Mouse (Mus musculus): ENCODE results near the gene Arhgef15. TPM values are rescaled to one million over a fixed set of nuclear protein-coding genes. Genes with fewer than 3 reads are reported as not detected.
A peak's percentile ranks its signal among the peaks of the same experiment; 100 is the strongest.
"Not testable (repeated sequence)": the region's sequence is repeated elsewhere in the genome, so short reads cannot be mapped to it uniquely, and the experiment has no call there.

Gene Arhgef15
- polyA plus RNA-seq (2017; shearing (Covaris generic)) = under 1 TPM; 0.10 to 0.28 TPM

DNA sequence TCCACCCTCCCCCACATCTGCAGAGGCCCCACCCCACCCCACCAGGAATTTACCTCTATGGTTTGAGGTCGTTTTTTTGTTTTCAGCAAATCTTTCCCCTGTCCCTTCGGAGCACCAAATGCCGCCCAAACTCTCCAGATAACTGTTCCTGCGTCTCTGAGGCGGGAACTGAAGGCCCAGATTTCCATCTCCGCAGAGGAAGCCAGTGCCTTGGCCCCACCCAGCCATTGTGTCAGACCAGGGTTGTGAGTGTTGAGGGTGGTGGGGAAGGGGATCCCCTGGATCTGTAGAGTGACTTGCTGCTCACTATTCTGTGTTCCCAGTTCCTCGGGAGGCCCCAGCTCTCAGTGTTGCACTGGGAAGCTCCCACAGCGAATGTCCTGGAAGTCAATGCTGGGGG, at the start of gene Arhgef15:
Arhgef15 (minus strand) TSS at position 173 of the 400 bp plus-strand sequence.
- ATAC-seq = no peak

GRCm38 (mm10) chr11:69006575-69006974, 49.3 kb upstream of the Arhgef15 start:
- not testable (repeated sequence) for ATAC-seq

DNA sequence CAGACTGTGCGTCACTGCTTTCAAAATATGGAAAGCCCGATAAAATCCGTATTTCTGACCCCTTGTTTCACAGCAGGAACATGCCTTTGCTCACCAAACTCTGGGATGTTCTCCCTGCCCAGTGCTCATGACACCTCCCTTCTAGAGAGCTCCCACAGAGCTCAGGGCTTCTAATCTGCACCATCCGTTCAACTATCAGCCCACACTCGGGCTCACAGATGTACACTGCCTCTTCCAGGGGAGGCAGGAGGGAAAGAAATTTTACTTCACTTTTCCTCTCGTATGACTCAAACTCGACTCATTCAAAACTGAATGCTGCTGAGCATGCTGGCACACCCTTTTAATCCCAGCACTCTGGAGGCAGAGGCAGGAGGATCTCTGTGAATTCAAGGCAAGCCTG, 47.9 kb upstream of the Arhgef15 start:
- ATAC-seq = no peak

GRCm38 (mm10) chr11:69003592-69003991, 46.3 kb upstream of the Arhgef15 start:
- no peak for ATAC-seq

DNA sequence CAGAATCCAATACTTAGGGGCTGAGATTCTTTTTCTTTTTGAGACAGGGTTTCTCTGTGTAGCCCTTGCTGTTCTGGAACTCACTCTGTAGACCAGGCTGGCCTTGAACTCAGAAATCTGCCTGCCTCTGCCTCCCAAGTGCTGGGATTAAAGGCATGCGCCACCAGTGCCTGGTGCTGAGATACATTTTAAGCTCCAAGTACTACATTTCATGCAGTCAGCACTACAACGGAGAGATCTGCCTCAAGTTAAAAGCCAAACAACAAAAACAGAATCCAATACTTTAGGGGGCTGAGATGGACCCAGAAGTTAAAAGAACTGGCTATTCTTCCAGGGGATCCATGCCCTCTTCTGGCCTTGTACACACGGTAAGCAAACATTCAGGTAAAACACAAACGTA, 45.5 kb upstream of the Arhgef15 start:
- ATAC-seq = not testable (repeated sequence)

- no peak for ATAC-seq
Observed at GRCm38 (mm10) chr11:68997080-68997479, 39.8 kb upstream of the Arhgef15 start.

GRCm38 (mm10) chr11:68994377-68994776, 37.1 kb upstream of the Arhgef15 start:
- ATAC-seq = no peak

GRCm38 (mm10) chr11:68993122-68993521, 35.8 kb upstream of the Arhgef15 start:
- ATAC-seq = no peak

GRCm38 (mm10) chr11:68988341-68988740, 31.1 kb upstream of the Arhgef15 start:
- ATAC-seq = no peak

GRCm38 (mm10) chr11:68987365-68987882, 30.1 kb upstream of the Arhgef15 start:
- no peak for ATAC-seq

- ATAC-seq = no peak
Observed at GRCm38 (mm10) chr11:68982639-68983369, 25.5 kb upstream of the Arhgef15 start.

DNA sequence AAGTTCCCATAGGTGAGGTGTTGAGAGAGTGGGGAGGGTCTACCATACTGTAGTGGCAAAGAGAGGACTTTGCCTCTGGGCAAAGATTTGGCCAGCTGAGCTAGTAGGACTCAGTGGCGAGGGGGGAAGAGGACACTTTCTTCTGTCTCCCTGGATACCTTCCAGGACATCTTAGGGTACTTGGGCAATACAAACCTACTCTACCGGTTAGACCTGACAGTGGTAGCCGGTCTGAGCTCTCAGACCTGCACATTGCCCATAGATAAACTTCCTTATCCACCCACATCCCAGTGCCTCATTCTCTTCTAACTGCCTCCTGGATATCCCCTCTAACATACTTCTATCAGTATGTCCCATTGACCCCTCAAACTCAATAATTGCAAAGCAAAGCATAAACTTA, 23.6 kb upstream of the Arhgef15 start:
- ATAC-seq = no peak

GRCm38 (mm10) chr11:68979320-68979733, 22.0 kb upstream of the Arhgef15 start:
- no peak for ATAC-seq

GRCm38 (mm10) chr11:68975601-68976000, 18.3 kb upstream of the Arhgef15 start:
- ATAC-seq = no peak

GRCm38 (mm10) chr11:68975085-68975484, 17.8 kb upstream of the Arhgef15 start, which contains the start of gene Rangrf:
Gene Rangrf (minus strand): TSS chr11:68975185.
- no peak for ATAC-seq

DNA sequence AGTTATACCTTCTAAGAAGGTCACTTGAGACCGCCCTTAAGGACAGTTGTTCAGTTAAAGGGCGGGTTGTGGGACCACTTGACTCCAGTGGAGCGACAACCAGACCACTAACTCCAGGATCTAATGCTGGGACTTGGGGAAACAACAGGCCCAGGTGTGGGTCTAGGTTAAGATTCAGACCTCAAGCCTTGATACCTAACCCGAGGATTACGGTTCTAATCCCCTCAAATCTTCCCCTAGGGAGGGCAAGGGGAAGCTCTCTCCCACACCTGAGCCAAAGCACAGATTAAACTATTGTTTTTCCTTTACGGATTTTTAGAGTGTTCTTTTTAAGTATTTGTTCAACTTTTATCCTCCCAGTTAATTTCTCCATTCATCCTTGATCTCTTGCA, 16.8 kb upstream of the Arhgef15 start:
- no peak for ATAC-seq

- ATAC-seq = peak; percentile 83
Observed at GRCm38 (mm10) chr11:68973250-68974058, 16.2 kb upstream of the Arhgef15 start.

DNA sequence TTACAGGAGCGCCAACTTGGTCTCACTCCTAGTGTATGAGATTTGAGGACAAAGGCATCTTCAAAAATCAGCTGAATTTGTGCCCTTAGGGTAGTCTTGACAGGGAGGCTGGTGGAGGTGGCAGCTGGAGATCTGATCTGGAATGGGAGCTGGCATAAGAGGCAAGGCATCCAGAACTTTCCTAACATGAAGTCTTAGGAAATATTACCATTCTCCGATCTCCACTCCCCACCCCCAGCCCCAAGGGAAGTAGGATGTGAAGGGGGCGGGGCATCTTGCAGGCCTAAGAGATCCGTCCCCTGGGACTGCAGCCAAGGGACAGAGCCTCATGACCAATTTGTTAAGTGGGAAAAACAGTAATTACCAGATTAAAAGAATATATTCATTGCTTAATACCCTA, 13.0 kb upstream of the Arhgef15 start:
- no peak for ATAC-seq

DNA sequence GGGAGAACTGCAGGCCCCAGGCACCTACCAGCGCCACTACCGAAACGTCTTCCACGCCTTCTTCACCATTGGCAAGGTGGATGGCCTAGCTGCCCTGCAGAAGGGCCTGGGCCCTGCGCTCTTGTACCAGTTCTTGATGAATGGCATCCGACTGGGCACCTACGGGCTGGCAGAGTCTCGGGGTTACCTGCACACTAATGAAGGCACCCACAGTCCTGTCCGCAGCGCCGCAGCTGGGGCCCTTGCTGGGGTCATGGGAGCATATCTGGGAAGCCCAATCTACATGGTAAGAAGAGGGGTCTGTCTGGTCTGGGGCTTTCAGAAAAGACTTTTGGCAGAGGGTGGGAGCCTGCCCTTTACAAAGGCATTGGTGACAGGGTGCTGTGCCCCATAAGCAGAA, 11.5 kb upstream of the Arhgef15 start:
- ATAC-seq = no peak

- ATAC-seq = peak; percentile 88
Observed at GRCm38 (mm10) chr11:68967337-68968282, 10.3 kb upstream of the Arhgef15 start, which contains the start of gene Slc25a35. Gene Slc25a35 (plus strand): TSS chr11:68968131.

DNA sequence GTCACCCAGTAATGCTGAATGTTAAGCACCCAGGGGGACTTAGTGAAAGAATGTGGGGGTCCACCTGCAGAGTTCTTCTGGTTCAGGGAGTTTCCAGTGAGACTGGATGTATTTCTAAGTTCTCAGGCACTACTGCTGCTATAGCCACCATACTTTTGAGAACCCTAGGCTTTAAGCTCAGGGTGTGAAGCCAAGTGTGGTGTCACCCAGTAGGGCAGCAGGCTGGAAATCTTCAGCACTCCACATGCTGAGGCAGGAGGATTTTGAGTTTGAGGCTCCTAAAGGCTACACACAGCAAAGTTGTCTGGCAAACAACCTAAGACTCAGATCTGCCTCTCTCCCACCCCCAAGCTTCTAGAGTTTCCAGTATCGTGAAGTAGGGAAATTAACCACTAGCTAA, 9.3 kb upstream of the Arhgef15 start:
- ATAC-seq = no peak

DNA sequence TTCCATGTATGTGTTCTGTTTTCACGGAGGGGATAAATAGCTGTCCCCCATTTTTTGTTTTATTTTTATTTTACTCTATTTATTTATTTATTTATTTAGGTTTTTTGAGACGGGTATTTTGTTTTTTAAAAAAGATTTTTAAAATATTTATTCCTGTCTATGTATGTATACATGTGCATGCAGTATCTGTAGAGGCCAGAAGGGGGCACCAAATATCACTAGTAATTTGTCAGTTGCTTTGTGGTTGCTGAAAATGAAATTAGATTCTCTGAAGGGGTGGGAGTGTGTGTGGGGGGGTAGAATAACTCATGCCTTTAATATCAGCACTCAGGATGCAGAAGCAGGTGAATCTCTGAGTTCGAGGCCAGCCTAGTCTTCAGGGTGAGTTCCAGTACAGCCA, 8.6 kb upstream of the Arhgef15 start:
- ATAC-seq = no peak
